Mouse (Mus musculus): Measurements from ENCODE around the gene Hs3st3b1. TPM values are rescaled to one million over a fixed set of nuclear protein-coding genes. Genes with fewer than 3 reads are reported as not detected.

Gene Hs3st3b1
- 0.63 and 0.76 TPM in 2 replicates for polyA plus RNA-seq (2015; fragmentation: Nextera tagmentation; extraction: Ambion mirVana)

- 2% methylated on average over 42 of the region's 43 CpGs for WGBS
- TF ChIP-seq CTCF (IDR thresholded peaks at IDR 0.05) (no peak), EP300 (IDR thresholded peaks at IDR 0.05) (no peak; the same call in 1 of the 2 replicates)
Observed at GRCm38 (mm10) chr11:63922091-63922621, at the start of gene Hs3st3b1. Gene Hs3st3b1 (minus strand): TSS chr11:63922290.

GRCm38 (mm10) chr11:63971462-63971861, 49.4 kb upstream of the Hs3st3b1 start:
- Histone ChIP-seq H3K4me1 (ENCODE audit: insufficient read depth, low read depth, low read length) (no peaks in the 10 kb centered on the region), H3K4me2 (replicated peaks; ENCODE audit: low read depth, low read length) (no peak overlapping the region), H3K36me3 (ENCODE audit: insufficient read depth, low read length) (no peaks in the 10 kb centered on the region), H3K27ac (ENCODE audit: low read length) (no peak overlapping the region), H3K27me3 (replicated peaks; ENCODE audit: insufficient read depth, low read length) (no peaks in the 10 kb centered on the region), H3K4me3 (ENCODE audit: low read depth, low read length) (no peak overlapping the region), H3K9me3 (ENCODE audit: low read length) (no peaks in the 10 kb centered on the region), H3K9ac (replicated peaks; ENCODE audit: low read depth) (no peak overlapping the region)
- no peak for DNase-seq (ENCODE audit: low spot score)
- TF ChIP-seq CTCF (IDR thresholded peaks at IDR 0.05): no peak
- no peak for TF ChIP-seq EP300 (IDR thresholded peaks at IDR 0.05)
- 92% methylated on average over 9 of the region's 9 CpGs for whole genome bisulfite sequencing
- ATAC-seq: no peak

More at GRCm38 (mm10) chr11:63922091-63922621, at the start of gene Hs3st3b1:
- peak; percentile 97 for DNase-seq (ENCODE audit: low spot score)
- Histone ChIP-seq H3K9me3 (ENCODE audit: low read length) (no peaks in the 10 kb centered on the region), H3K27me3 (replicated peaks; ENCODE audit: insufficient read depth, low read length) (peaks cover 59% of the 10 kb centered on the region), H3K4me1 (ENCODE audit: insufficient read depth, low read depth, low read length) (peaks cover 26% of the 10 kb centered on the region), H3K4me2 (replicated peaks; ENCODE audit: low read depth, low read length) (peak within 1 kb of the TSS; percentile 73), H3K4me3 (ENCODE audit: low read depth, low read length) (peak within 1 kb of the TSS; percentile 39), H3K9ac (replicated peaks; ENCODE audit: low read depth) (no peak within 1 kb of the TSS), H3K36me3 (ENCODE audit: insufficient read depth, low read length) (no peaks in the 10 kb centered on the region), H3K27ac (ENCODE audit: low read length) (no peak within 1 kb of the TSS)
- peak; percentile 95 for ATAC-seq

DNA sequence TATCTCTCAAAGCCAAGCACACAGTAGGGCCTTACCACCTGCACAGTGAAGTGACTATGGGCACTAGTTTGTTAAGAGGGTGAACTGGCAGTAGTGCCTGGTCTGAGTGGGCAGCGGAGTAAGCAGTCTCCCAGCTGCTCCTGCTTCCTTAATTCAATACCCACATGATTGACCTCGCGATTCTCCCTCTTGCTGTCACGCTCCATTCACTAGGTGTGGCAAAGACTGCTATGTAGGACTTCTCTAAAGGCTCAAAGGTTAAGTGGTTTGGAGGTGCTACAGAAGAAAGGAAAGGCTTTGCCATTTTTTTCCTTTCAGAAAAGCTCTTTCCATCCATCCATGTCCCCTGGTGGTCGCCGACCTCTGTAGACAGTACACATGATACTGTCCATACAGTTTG, 48.7 kb upstream of the Hs3st3b1 start:
- no peaks in the 10 kb centered on the region for H3K36me3 ChIP-seq (ENCODE audit: insufficient read depth, low read length)
- no peak overlapping the region for H3K27ac ChIP-seq (ENCODE audit: low read length)
- H3K4me1 ChIP-seq (ENCODE audit: insufficient read depth, low read depth, low read length): no peaks in the 10 kb centered on the region
- no peak overlapping the region for H3K9ac ChIP-seq (replicated peaks; ENCODE audit: low read depth)
- WGBS: 80% methylated on average over 6 of the region's 6 CpGs
- TF ChIP-seq CTCF (IDR thresholded peaks at IDR 0.05) (no peak), EP300 (IDR thresholded peaks at IDR 0.05) (no peak)
- no peak overlapping the region for H3K4me2 ChIP-seq (replicated peaks; ENCODE audit: low read depth, low read length)
- DNase-seq (ENCODE audit: low spot score) (no peak), ATAC-seq (no peak)
- H3K4me3 ChIP-seq (ENCODE audit: low read depth, low read length): no peak overlapping the region
- no peaks in the 10 kb centered on the region for H3K27me3 ChIP-seq (replicated peaks; ENCODE audit: insufficient read depth, low read length)
- H3K9me3 ChIP-seq (ENCODE audit: low read length): no peaks in the 10 kb centered on the region

DNA sequence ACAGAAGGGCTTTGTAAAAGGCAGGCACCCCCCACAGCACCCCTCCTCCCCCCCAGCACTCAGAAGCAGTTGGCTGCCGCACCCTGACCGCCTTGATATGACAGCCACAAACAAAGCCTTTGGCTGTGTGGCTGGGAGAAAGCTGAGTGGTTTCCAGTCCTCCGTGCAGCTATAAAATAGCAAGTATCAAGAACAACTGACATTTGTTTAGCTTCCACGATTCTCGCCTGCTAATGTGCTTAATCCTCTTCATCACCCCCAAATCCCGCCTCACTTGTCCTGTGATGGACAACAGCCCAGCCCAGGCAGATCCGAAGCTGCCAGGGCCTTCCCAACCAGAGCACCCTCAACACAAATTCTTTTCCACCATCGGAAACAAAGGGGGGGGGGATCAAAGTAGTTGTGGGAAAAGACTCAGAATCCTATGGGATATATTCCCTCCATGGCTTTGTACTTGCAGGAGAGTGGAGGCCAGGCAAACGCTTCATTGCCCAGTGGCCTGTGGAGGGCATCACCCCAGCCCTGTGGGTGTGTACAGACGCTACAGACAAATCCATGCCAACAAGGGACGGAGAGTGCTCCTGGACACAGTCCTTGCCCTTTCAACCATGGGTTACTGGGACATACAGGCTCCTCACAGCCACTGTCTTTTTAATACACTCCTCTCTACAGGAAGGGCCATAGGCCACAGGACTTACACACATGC, 47.3 kb upstream of the Hs3st3b1 start:
- Histone ChIP-seq H3K4me3 (ENCODE audit: low read depth, low read length) (no peak overlapping the region), H3K9ac (replicated peaks; ENCODE audit: low read depth) (no peak overlapping the region), H3K27ac (ENCODE audit: low read length) (no peak overlapping the region), H3K27me3 (replicated peaks; ENCODE audit: insufficient read depth, low read length) (no peaks in the 10 kb centered on the region), H3K9me3 (ENCODE audit: low read length) (no peaks in the 10 kb centered on the region), H3K4me1 (ENCODE audit: insufficient read depth, low read depth, low read length) (no peaks in the 10 kb centered on the region), H3K36me3 (ENCODE audit: insufficient read depth, low read length) (no peaks in the 10 kb centered on the region), H3K4me2 (replicated peaks; ENCODE audit: low read depth, low read length) (no peak overlapping the region)
- DNase-seq (ENCODE audit: low spot score): no peak
- ATAC-seq: no peak
- WGBS: 53% methylated on average over 11 of the region's 11 CpGs
- TF ChIP-seq CTCF (IDR thresholded peaks at IDR 0.05): no peak
- TF ChIP-seq EP300 (IDR thresholded peaks at IDR 0.05): no peak

DNA sequence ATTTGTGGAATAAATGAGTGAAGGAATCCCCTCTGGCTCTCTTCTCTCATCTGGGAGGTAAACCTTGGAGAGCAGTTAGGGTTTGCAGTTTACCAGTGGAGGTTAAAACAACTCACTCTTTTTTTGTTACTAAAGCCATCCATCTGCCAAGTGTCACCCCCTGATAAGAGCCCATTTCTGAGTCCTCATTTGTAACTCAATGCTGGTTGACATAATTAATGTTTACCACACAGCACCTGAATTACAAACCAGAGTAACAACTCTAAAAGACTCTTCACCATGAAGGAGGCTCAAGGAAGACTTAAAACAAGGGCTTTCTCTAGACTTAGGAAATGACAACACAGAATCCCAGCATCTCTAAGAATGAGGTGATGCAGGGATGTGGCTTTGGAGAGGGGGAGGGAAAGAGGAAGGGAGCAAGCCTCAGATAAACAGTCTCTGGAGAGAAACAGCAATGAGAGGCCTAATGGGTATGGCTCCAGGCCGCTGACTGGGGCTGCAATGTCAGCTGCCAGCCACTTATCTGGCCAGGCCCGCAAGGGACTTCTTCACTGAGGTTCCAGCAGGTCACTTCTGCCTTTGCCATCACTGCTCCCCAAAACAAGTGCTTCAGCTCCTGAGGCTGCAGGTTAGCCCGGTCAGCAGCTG, 46.4 kb upstream of the Hs3st3b1 start:
- Histone ChIP-seq H3K9me3 (ENCODE audit: low read length) (no peaks in the 10 kb centered on the region), H3K4me3 (ENCODE audit: low read depth, low read length) (no peak overlapping the region), H3K9ac (replicated peaks; ENCODE audit: low read depth) (no peak overlapping the region), H3K4me1 (ENCODE audit: insufficient read depth, low read depth, low read length) (no peaks in the 10 kb centered on the region), H3K36me3 (ENCODE audit: insufficient read depth, low read length) (no peaks in the 10 kb centered on the region), H3K27me3 (replicated peaks; ENCODE audit: insufficient read depth, low read length) (no peaks in the 10 kb centered on the region), H3K27ac (ENCODE audit: low read length) (no peak overlapping the region), H3K4me2 (replicated peaks; ENCODE audit: low read depth, low read length) (no peak overlapping the region)
- no peak for ATAC-seq
- no peak for DNase-seq (ENCODE audit: low spot score)
- 63% methylated on average over 3 of the region's 3 CpGs for WGBS
- TF ChIP-seq EP300 (IDR thresholded peaks at IDR 0.05) (no peak), CTCF (IDR thresholded peaks at IDR 0.05) (no peak)

DNA sequence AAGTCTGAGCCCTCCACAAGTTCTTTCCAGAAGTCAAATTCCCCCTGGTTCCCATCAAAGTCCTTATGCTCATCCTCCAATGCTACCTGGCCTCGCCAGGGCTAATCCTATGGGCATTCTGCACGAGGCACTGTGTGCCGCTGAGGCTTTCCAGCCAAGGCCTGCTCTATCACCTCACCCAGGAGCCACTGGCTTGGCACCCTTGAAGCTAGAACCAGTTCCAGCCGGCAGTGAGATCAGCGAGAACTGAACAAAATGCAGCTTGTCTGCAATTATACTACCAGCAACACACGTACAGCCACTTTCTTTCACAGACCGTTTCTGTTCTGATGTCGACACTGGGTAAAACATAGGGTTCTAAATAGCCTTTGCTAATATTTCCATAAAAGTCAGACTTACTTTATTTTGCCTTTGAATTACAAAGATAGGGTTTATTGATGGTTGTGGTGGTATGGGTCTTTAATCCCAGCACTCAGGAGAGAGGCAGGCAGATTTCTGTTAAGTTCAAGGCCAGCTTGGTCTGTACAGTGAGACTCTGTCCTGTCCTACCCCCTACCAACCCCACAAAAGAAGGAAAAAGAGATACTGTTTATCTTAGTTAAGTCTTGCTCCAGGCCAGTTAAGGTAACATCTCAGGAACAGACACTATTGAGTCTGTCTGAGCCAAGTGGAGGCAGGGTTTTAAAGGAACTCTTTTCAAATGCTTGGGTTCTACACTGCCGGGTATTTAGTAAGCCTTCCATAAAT, 45.7 kb upstream of the Hs3st3b1 start:
- ATAC-seq: no peak
- H3K9me3 ChIP-seq (ENCODE audit: low read length): no peaks in the 10 kb centered on the region
- DNase-seq (ENCODE audit: low spot score): no peak

More for the DNA sequence above, 45.7 kb upstream of the Hs3st3b1 start:
- Histone ChIP-seq H3K27ac (ENCODE audit: low read length) (no peak overlapping the region), H3K36me3 (ENCODE audit: insufficient read depth, low read length) (no peaks in the 10 kb centered on the region), H3K9ac (replicated peaks; ENCODE audit: low read depth) (no peak overlapping the region), H3K4me2 (replicated peaks; ENCODE audit: low read depth, low read length) (no peak overlapping the region), H3K27me3 (replicated peaks; ENCODE audit: insufficient read depth, low read length) (no peaks in the 10 kb centered on the region), H3K4me1 (ENCODE audit: insufficient read depth, low read depth, low read length) (no peaks in the 10 kb centered on the region), H3K4me3 (ENCODE audit: low read depth, low read length) (no peak overlapping the region)
- TF ChIP-seq CTCF (IDR thresholded peaks at IDR 0.05) (no peak), EP300 (IDR thresholded peaks at IDR 0.05) (no peak)
- WGBS: 83% methylated on average over 9 of the region's 9 CpGs

All from lung, postnatal 0 days (tissue).